In genomic region chr4:82723048-82723447, GRCm38 (mm10) we compare ENCODE assay signal across 18 mouse cellular contexts.
"Had no signal": no experiment of that assay in that cellular context is flagged by ENCODE, and none has a peak within 500 bp of the region (broad histone marks: within the 10 kb centered on the region; RNA-seq: fewer than 3 reads in every experiment).

No protein-coding gene starts in this region.

- H3K4me2 ChIP-seq: limb, embryonic 12.5 days; limb, embryonic 15.5 days; liver, embryonic 11.5 days; liver, embryonic 15.5 days; lung, embryonic 15.5 days; midbrain, embryonic 12.5 days had no signal

- H3K9ac ChIP-seq: limb, embryonic 12.5 days; limb, embryonic 15.5 days; liver, embryonic 15.5 days; lung, embryonic 15.5 days; midbrain, embryonic 12.5 days had no signal

- H3K4me3 ChIP-seq: limb, embryonic 12.5 days; limb, embryonic 15.5 days; liver, embryonic 15.5 days; lung, embryonic 15.5 days; megakaryocyte, embryonic 14.5 days; midbrain, embryonic 12.5 days had no signal

- H3K36me3 ChIP-seq: limb, embryonic 12.5 days; limb, embryonic 15.5 days; liver, embryonic 15.5 days; lung, embryonic 15.5 days; midbrain, embryonic 12.5 days had no signal

- H3K27me3 ChIP-seq: limb, embryonic 12.5 days; limb, embryonic 15.5 days; liver, embryonic 15.5 days; lung, embryonic 15.5 days; megakaryocyte, embryonic 14.5 days; midbrain, embryonic 12.5 days had no signal

- DNase-seq: kidney, adult 11 months; kidney, adult 9 months; kidney, postnatal 14 days; kidney, postnatal 4 days; left cerebral cortex, postnatal 4 days; lung, adult 18-20 months; lung, postnatal 10 days; lung, postnatal 36 days; thymus, adult 2 months; thymus, postnatal 14 days; thymus, postnatal 4 days had no signal

- H3K9me3 ChIP-seq: limb, embryonic 15.5 days; liver, embryonic 15.5 days; lung, embryonic 15.5 days had no signal

- H3K27ac ChIP-seq: limb, embryonic 12.5 days; limb, embryonic 15.5 days; liver, embryonic 15.5 days; lung, embryonic 15.5 days; midbrain, embryonic 12.5 days had no signal

- H3K4me1 ChIP-seq: liver, embryonic 15.5 days; lung, embryonic 15.5 days; megakaryocyte, embryonic 14.5 days; midbrain, embryonic 12.5 days had no signal
